Mouse (Mus musculus) G1E-ER4 (cell line): ENCODE data around the gene Usp53. TPM values are rescaled to one million over a fixed set of nuclear protein-coding genes. Genes with fewer than 3 reads are reported as not detected.

Source experiments
- GATA1 ChIP-seq: IDR thresholded peaks from one replicate; pipeline ENCODE4 v1.8.0; 2012; ENCODE audit warnings: low read length, inconsistent platforms
- polyA plus RNA-seq: library from polyadenylated mRNA; stranded (reverse); fragments of >175 nt; gene quantifications from 2 replicates; pipeline ENCODE4 v1.2.3, GENCODE M21; 2012

Gene Usp53
- polyA plus RNA-seq, result 0.33 and 0.35 TPM in 2 replicates

DNA sequence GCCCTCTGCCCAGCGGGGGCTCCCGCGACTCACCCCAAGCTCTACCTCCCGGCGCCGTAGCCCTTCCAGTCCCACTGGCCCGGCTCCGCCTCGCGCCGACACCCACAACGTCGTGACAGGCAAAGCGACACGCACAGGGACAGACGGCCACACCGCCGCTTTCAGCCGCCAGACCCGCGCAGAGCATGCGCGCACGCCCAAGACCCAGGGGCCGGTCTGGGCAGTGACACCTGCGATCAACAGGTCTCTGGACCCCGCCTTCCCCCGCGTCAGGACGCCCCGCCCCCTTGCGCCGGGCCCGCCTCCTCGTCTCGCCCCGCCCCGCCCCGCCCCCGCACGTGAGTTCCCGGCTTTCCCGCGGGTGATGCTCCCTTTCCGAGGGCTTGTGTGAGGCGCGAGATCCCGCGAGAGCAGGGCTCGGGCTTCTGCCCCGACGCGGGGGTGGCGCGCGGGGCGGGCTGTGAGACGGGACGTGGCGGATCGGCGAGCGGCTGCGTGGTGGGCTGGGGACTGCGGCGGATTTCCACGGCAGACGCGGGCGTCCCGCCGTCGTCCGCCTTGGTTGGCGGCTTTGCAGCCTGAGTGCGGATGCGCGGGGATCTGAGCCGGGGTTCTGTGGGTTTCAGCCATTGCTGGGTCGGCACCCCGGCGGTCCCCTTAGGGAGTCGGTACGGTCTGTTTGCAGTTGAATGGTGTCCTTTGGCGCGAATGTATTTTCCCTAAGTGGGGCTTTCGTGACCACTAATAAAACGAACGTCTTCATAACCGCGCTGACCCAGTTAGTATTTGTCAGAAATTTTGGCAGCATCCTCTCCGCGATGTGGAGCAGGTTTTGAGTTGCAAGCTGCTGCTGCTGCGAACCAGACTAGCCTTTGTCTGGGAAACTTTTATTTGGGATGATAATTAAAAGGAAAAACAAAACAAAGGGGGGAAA, at the start of gene Usp53:
Gene Usp53, minus strand, starts transcription at position 262 of the 934 bp plus-strand sequence.
- no peak for TF ChIP-seq GATA1

DNA sequence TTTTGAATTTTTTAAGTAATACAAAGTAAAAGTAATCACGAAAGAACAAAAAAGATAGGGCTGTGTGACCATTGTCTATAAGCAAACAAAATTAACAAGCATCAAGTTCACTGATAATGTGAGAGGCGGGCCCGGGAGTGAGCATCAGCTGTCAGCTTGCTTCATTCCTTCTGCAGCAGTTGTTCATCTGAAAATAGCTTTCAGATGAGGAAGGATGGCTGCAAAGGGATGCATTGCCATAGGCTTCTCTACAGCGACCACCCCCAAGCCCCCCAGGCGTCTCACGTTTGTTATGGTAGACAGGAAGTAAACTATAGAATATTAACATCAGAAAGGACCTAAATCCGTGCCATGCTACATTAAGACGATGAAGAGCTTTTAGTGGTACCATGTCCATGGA, 49.5 kb upstream of the Usp53 start:
- TF ChIP-seq GATA1, result no peak

DNA sequence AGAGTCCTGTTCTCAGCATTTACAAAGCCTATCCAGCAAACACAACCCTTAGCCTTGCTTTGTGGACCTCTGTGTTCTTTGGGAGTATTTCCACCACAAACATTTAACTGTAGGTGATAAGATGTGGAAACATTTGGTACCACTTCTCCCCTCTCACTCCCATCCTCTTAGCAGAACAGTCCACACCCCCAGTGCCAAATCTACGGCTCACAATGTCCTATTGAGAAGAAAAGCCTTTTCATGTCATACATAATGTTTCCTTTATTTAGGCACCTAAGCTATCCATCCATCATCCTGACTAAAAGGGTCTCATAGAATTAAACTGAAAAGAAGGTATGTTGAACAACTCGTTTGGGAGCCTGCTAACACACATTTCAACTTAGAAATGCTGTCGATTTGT, 41.3 kb upstream of the Usp53 start:
- TF ChIP-seq GATA1, result no peak

DNA sequence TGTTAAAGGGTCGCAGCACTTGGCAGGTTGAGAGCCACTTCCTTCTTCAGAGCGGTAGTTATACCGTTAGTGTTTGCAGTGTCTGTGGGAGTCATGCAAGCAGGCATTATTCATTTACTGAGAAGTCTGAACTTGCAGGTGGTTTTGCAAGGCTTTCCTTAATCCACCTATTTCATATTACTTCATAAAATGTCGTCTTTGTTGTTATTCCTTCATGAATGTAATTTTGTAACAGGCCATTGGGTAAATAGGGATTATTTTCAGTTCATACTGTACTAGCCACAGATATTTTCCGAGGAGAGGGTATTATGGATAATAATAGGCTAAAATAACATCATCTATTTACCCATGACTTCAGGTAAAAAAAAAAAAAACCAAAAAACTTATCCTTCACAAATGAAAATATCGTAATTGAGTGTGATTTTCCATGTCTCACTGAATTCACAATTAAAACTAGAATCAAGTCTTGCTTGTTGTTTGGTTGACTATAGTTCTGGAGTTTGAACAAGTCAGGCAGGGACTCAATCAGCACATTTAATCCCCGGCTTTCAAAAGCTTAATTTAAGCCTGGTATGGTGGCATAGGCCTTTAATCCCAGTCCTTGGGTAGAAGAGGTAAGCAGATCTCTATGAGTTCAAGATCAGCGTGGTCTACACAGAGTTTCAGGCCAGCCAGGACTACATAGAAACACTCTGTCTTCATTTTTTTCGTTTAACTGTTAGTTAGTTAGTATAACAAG, 40.4 kb upstream of the Usp53 start:
- TF ChIP-seq GATA1, result no peak

DNA sequence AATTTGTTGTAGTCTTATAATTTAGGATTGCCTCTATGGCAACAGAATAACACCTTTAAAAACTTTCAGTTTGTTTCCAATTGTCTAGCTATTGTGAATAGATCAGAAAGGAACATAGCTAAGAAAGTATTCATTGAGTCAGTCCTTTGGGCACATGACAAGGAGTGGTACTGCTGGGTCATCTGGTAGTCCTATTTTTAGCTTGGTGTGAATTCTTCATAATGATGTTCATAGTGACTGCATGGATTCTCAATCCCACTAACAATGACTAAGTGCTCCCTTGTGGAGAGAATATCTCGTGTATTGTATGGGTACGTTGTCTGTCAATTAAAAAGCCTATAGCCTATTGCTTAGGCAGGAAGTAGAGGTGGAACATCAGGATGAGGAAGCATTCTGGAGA, 34.5 kb upstream of the Usp53 start:
- TF ChIP-seq GATA1, result no peak

DNA sequence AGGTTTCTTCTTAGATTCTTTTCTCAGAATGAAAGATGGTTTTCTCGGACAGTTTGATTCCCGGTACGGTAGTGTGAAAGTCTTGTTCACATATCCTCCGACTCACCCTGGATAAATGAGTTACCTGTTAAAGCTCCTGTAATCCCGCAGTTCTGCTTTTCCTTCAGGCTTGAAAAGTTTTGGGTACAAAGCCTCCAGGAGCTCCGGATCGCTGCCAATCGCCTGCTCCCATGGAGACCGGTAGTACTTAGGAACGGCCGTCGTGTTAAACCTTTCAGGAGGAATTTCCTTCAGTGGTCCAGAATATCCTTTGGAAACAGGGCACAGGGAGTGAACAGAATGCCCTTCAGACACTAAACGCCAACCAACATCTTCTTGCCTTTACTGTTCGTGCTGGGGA, 29.2 kb upstream of the Usp53 start:
- TF ChIP-seq GATA1, result no peak

DNA sequence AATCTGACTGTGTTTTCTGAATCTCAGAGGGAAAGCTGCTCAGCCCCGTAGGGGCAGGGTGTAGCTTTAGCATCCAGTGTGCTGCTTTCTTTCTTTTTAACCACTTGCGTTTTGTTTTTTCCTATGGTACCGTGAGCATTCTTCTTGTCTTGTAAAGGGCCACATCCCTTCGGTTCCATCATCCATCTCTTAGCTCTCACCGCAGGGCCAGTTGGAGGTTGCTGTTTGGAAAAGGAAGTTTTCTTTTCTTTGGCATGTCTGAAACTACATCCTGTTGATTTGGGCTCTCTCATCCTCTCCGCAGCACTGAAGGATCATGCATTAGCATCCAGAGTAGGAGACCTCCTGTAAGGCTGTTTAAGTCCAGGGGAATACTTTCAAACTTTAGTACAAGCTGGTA, 25.1 kb upstream of the Usp53 start:
- TF ChIP-seq GATA1, result no peak

DNA sequence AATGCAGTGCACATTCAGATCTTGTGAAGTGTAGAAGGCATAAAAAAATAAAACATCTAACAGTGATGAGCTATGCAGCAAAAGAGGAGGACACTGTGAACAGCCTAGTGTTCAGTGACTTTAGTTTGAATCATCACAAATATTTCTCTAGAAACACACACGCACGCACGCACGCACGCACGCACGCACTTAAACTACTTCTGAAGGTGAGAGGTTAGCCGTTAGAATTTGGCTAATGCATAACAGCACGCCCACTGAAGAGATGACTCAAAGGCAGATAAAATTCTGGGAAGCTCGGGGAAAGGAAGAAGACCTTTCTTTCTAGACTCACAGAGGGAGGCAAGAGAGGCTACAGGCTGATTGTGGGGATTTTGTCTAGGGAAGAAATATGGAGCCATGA, 23.1 kb upstream of the Usp53 start:
- TF ChIP-seq GATA1, result no peak

DNA sequence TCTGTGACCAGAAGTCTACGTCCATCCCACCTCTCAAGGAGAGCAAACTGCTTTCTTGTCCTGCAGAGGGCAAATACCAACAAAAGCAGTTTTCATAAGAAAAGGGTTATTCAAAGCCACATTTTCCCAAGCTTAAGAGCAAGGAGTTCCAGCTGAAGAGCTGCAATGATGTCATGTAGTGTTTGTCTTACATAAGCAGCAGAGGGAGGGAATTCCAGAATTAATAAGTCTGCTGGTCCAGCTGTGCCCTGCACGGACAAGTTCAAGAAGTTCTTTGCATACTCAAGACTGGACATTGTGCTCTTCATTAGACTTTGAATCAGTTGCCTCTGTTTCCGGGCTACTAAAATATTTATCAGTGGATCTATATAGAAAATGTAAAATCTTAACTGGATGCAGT, 16.7 kb upstream of the Usp53 start:
- TF ChIP-seq GATA1, result no peak

DNA sequence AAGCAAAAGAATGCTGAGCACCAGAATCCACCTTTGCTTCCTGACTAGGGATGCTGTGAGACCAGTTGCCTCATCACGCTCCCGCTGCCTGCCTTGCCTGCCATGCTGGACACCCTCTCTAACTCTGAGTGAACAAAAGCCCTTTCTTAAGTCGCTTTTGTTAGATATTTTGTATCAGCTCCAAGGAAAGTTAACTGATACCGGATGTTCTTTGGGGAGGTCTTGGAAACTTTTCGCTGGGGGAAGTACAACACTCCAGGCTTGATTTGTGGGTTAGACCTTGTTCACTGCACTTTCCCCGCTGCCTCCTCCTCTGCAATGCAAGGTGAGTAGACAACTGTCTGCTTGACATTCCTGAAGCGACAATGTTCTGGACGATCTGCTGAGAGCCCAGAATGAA, 14.2 kb upstream of the Usp53 start:
- no peak for TF ChIP-seq GATA1

DNA sequence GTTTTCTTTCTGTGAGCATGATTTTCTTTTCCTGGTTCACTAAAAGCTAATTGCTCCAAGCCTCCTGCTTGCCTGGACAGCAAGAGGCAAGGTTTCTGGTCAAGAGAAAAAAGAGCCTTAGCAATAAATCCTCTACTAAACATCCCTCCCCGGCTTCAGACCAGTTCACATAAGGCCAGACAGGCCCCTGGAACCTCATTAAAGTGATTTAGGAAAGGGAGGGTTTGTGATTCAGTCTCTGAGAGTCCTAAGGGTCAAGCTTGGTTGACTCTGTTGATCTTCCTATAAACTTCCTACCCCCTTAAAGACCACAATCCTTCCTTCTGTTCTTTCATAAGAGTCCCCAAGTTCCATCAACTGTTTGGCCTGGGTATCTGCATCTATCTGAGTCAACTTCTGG, 12.7 kb upstream of the Usp53 start:
- TF ChIP-seq GATA1, result no peak

DNA sequence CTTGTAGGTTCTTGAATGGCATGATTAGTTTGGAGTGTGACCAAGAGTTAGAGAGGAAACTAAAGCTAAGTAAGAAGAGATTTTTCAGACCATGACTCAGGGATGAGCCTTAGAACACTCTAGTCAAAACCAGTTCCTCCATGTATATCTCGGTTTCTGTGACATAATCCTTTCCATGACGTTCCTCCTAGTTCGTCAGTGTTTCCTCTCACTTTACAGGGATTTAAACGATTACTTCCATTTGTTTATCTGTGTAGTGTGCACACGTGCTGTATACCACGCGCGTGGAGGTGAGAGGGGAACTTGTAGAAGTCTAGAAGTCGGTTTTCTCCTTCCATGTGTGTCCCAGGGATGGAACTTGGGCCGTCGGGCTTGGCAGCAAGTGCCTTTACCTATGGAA, 2.6 kb upstream of the Usp53 start:
- TF ChIP-seq GATA1, result no peak

DNA sequence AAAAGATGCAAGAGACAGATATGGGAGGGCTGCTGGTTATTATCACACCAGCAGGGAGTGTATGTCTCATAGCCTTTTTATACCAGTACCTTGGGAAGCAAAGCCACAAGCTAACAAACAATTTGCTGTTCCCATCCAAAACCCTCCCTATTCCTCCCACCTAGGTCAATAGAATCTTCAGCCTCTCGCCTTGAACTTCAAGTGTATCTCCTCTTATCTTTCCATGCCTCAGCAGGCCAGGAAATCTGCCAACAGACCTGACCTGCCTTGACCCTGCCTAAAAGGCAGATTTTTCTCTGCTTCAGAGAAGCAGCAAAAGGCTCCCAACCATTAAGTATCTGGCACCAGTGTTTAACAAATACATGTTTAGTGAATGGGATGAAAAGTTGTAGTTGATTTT, 2.1 kb upstream of the Usp53 start:
- no peak for TF ChIP-seq GATA1

DNA sequence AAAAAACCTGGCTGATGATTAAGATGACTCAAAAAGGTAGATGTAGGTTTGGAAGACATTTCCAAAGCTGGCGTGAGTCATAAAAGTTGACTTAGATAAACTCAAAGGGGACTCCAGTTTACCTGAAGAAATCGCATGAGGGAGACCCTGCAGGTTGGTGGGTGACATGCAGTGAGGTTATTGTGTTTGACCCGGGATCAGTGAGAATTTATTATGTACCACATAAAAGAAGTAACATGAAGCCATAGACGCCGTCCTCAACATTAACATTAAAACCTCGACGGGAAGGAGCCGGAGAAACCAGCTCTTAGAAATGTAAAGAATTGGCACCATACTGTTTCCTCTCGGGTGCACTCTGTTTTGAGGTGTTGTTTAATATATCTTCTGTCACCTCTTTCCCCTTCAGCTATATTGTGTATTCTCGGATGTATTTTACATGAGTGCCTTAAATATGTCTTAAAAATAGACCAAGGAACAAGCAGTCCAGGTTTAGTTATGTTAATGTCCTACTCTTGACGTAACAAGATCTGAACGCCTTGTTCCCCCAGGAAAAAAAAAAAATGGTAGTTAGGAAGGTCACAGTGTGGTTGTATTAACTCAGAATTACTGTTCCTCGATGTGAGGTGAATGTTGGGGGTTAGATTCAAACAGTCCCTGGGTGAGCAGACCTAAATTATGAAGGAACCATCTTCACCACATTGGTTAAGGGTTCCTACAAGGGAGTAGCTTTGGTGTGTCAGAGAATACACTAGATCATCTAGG, 1.1 kb upstream of the Usp53 start:
- TF ChIP-seq GATA1, result no peak

DNA sequence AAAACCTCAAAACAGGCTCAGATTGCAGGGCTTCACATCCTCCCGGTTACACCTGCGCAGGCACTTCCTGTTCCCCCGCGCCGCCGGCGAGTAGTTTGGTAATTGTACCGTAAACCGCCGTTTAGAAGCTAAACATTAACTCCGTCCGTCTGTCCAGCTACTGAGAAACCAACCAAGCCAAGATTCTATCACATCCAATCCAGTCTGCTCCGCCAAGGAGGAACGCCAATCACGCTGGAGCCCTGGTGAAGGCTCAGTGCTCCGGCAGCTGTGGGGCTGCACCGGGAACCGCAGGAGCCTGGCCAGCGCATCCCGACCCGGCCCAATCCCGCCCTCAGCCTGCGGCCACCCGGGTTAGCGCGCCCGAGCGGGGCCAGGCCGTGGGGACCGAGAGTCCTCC, 461 bp downstream of the Usp53 start:
- no peak for TF ChIP-seq GATA1

DNA sequence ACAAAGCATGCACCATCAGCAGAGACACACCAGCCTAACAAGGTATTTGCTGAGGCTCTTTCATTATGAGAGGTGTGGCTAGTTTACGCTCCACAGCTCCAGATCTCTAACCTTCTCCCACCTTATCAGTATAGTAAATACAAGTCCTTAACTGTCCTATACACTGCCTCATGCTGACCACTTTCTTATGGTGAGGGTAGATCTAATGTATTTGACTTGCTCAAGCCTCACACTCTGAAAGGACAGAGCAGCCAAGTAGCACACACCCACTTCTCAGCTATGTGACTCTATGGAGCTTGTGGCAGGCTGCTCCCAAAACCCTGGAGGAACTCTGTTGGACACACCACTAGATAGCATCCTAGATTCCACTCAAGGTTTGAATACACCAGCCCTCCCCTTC, 8.3 kb downstream of the Usp53 start:
- TF ChIP-seq GATA1, result no peak

DNA sequence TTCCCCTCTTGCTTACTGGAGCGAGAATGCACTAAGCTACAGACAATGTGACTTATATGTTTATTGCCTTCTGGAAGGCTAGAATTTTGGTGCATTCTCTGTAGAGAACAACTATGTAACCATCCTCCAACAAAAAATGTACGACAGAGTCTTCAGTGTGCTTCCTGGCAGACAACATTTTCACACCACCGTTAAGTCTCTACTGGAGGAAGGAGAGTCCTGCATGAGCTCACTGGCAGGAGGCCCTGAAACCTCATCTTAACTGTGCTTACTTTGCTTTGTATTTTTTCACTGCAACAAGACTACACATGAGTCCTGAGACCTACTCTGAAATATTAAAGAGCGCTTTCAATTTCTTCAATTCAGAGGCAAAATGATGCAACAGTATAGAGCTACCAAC, 8.9 kb downstream of the Usp53 start:
- TF ChIP-seq GATA1, result no peak
